Mouse (Mus musculus): ENCODE results near the gene Plekhh3. TPM values are rescaled to one million over a fixed set of nuclear protein-coding genes. Genes with fewer than 3 reads are reported as not detected.
"Not testable (repeated sequence)": the region's sequence is repeated elsewhere in the genome, so short reads cannot be mapped to it uniquely, and the experiment has no call there.

The Plekhh3 gene
- polyA plus RNA-seq, 1 experiment, result 67.6 TPM

- H3K4me1 ChIP-seq (ENCODE audit: control insufficient read depth, insufficient read depth, low read length), result peaks cover 27% of the 10 kb centered on the region
- H3K4me3 ChIP-seq (replicated peaks; ENCODE audit: insufficient read depth, low read depth, low read length), result no peak overlapping the region
- TF ChIP-seq CTCF (IDR thresholded peaks at IDR 0.05; ENCODE audit: borderline replicate concordance, insufficient read depth, low read depth, low read length) (no peak), POLR2A (IDR thresholded peaks at IDR 0.05; ENCODE audit: borderline replicate concordance, insufficient read depth, low read length) (no peak)
- no peaks in the 10 kb centered on the region for H3K27me3 ChIP-seq (ENCODE audit: control insufficient read depth, insufficient read depth, low read length)
- WGBS, result 28% methylated on average over 18 of the region's 18 CpGs
- peak overlapping the region; percentile 15; the same call in 1 of the 2 replicates for H3K27ac ChIP-seq (ENCODE audit: insufficient read depth, low read length)
- DNase-seq, result peak; percentile 44 to 45
Measured at GRCm38 (mm10) chr11:101130056-101130756, 40.9 kb downstream of the Plekhh3 start.

GRCm38 (mm10) chr11:101128996-101129577 lies 42.1 kb downstream of the Plekhh3 start:
- 27% methylated on average over 11 of the region's 11 CpGs for WGBS
- peak overlapping the region; percentile 76; the same call in 1 of the 2 replicates for H3K27ac ChIP-seq (ENCODE audit: insufficient read depth, low read length)

GRCm38 (mm10) chr11:101127075-101127474 lies 44.1 kb downstream of the Plekhh3 start:
- no peaks in the 10 kb centered on the region for H3K27me3 ChIP-seq (ENCODE audit: control insufficient read depth, insufficient read depth, low read length)
- peaks cover 24% of the 10 kb centered on the region for H3K4me1 ChIP-seq (ENCODE audit: control insufficient read depth, insufficient read depth, low read length)
- DNase-seq, result no peak
- TF ChIP-seq CTCF (IDR thresholded peaks at IDR 0.05; ENCODE audit: borderline replicate concordance, insufficient read depth, low read depth, low read length), result peak; percentile 11; the same call in 1 of the 2 replicates
- no peak for TF ChIP-seq POLR2A (IDR thresholded peaks at IDR 0.05; ENCODE audit: borderline replicate concordance, insufficient read depth, low read length)
- H3K27ac ChIP-seq (ENCODE audit: insufficient read depth, low read length), result no peak overlapping the region
- no peak overlapping the region for H3K4me3 ChIP-seq (replicated peaks; ENCODE audit: insufficient read depth, low read depth, low read length)
- 100% methylated on average over 1 of the region's 1 CpGs for WGBS

More at GRCm38 (mm10) chr11:101128996-101129577, 42.1 kb downstream of the Plekhh3 start:
- DNase-seq, result peak; percentile 83 to 93
- Histone ChIP-seq H3K4me1 (ENCODE audit: control insufficient read depth, insufficient read depth, low read length) (peaks cover 24% of the 10 kb centered on the region), H3K27me3 (ENCODE audit: control insufficient read depth, insufficient read depth, low read length) (no peaks in the 10 kb centered on the region), H3K4me3 (replicated peaks; ENCODE audit: insufficient read depth, low read depth, low read length) (no peak overlapping the region)
- TF ChIP-seq POLR2A (IDR thresholded peaks at IDR 0.05; ENCODE audit: borderline replicate concordance, insufficient read depth, low read length) (no peak), CTCF (IDR thresholded peaks at IDR 0.05; ENCODE audit: borderline replicate concordance, insufficient read depth, low read depth, low read length) (no peak)

GRCm38 (mm10) chr11:101125008-101125407 lies 46.1 kb downstream of the Plekhh3 start:
- H3K4me1 ChIP-seq (ENCODE audit: control insufficient read depth, insufficient read depth, low read length), result peaks cover 14% of the 10 kb centered on the region
- not testable (repeated sequence) for H3K27me3 ChIP-seq (ENCODE audit: control insufficient read depth, insufficient read depth, low read length); H3K27ac ChIP-seq (ENCODE audit: insufficient read depth, low read length); DNase-seq; H3K4me3 ChIP-seq (replicated peaks; ENCODE audit: insufficient read depth, low read depth, low read length)
- WGBS, result 72% methylated on average over 9 of the region's 9 CpGs

GRCm38 (mm10) chr11:101124494-101124893 lies 46.7 kb downstream of the Plekhh3 start:
- not testable (repeated sequence) for H3K27me3 ChIP-seq (ENCODE audit: control insufficient read depth, insufficient read depth, low read length); H3K27ac ChIP-seq (ENCODE audit: insufficient read depth, low read length); H3K4me3 ChIP-seq (replicated peaks; ENCODE audit: insufficient read depth, low read depth, low read length); DNase-seq
- peaks cover 11% of the 10 kb centered on the region; the same call in 1 of the 2 replicates for H3K4me1 ChIP-seq (ENCODE audit: control insufficient read depth, insufficient read depth, low read length)
- WGBS, result 94% methylated on average over 8 of the region's 8 CpGs

- H3K27me3 ChIP-seq (ENCODE audit: control insufficient read depth, insufficient read depth, low read length), result no peaks in the 10 kb centered on the region
- peaks cover 11% of the 10 kb centered on the region; the same call in 1 of the 2 replicates for H3K4me1 ChIP-seq (ENCODE audit: control insufficient read depth, insufficient read depth, low read length)
- DNase-seq, result no peak
- peak overlapping the region; percentile 84 for H3K27ac ChIP-seq (ENCODE audit: insufficient read depth, low read length)
- H3K4me3 ChIP-seq (replicated peaks; ENCODE audit: insufficient read depth, low read depth, low read length), result peak overlapping the region; percentile 85
- TF ChIP-seq POLR2A (IDR thresholded peaks at IDR 0.05; ENCODE audit: borderline replicate concordance, insufficient read depth, low read length) (no peak), CTCF (IDR thresholded peaks at IDR 0.05; ENCODE audit: borderline replicate concordance, insufficient read depth, low read depth, low read length) (no peak)
- WGBS, result 7% methylated on average over 19 of the region's 19 CpGs
Measured at GRCm38 (mm10) chr11:101120545-101121188, 50.5 kb downstream of the Plekhh3 start.

- Histone ChIP-seq H3K4me1 (ENCODE audit: control insufficient read depth, insufficient read depth, low read length) (peaks cover 7% of the 10 kb centered on the region; the same call in 1 of the 2 replicates), H3K27me3 (ENCODE audit: control insufficient read depth, insufficient read depth, low read length) (no peaks in the 10 kb centered on the region), H3K27ac (ENCODE audit: insufficient read depth, low read length) (peak within 1 kb of the TSS; percentile 84), H3K4me3 (replicated peaks; ENCODE audit: insufficient read depth, low read depth, low read length) (peak within 1 kb of the TSS; percentile 92)
- DNase-seq, result peak; percentile 99 to 100
- TF ChIP-seq POLR2A (IDR thresholded peaks at IDR 0.05; ENCODE audit: borderline replicate concordance, insufficient read depth, low read length) (peak; percentile 92), CTCF (IDR thresholded peaks at IDR 0.05; ENCODE audit: borderline replicate concordance, insufficient read depth, low read depth, low read length) (no peak)
- WGBS, result under 1% methylated on average over 61 of the region's 61 CpGs
Measured at GRCm38 (mm10) chr11:101119761-101120544, 51.2 kb downstream of the Plekhh3 start, which contains the start of the genes Retreg3 and Tubg1. Retreg3 (minus strand) TSS chr11:101119893. Tubg1 (plus strand) TSS chr11:101119938.
